Mouse (Mus musculus) kidney, adult 2 months (tissue): ENCODE measurements around the gene 1110059E24Rik. TPM values are rescaled to one million over a fixed set of nuclear protein-coding genes. Genes with fewer than 3 reads are reported as not detected.

Experiments used
- DNase-seq: peaks from one replicate; pipeline ENCODE4 v3.0.0; 2021
- H3K27ac ChIP-seq: fragments of 200-500 bp; 2 replicates; pipeline ENCODE4 v1.5.1; 2012; ENCODE audit warnings: low read depth, low read length, control low read depth, inconsistent platforms; ENCODE audit not compliant: insufficient read depth
- H3K27me3 ChIP-seq: fragments of 200-500 bp; replicated peaks from 2 replicates; pipeline ENCODE4 v1.6.1; 2012; ENCODE audit warnings: mild to moderate bottlenecking, moderate library complexity, low read length, inconsistent platforms; ENCODE audit not compliant: control insufficient read depth, insufficient read depth
- H3K36me3 ChIP-seq: fragments of 200-500 bp; 2 replicates; pipeline ENCODE4 v1.6.1; 2012; ENCODE audit warnings: mild to moderate bottlenecking, moderate library complexity, low read length, inconsistent platforms; ENCODE audit not compliant: control insufficient read depth, insufficient read depth
- H3K4me1 ChIP-seq: fragments of 200-500 bp; 2 replicates; pipeline ENCODE4 v1.6.1; 2011; ENCODE audit warnings: low read length; ENCODE audit not compliant: control insufficient read depth, insufficient read depth
- H3K4me3 ChIP-seq: fragments of 200-500 bp; 2 replicates; pipeline ENCODE4 v1.5.1; 2011; ENCODE audit warnings: mild to moderate bottlenecking, low read depth, low read length, control low read depth; ENCODE audit not compliant: insufficient read depth
- CTCF ChIP-seq: fragments of 200-500 bp; conservative IDR thresholded peaks from 2 replicates; pipeline ENCODE4 v1.5.1; 2011; ENCODE audit warnings: low read depth, mild to moderate bottlenecking, control low read depth, low read length, moderate library complexity, mixed read lengths; ENCODE audit not compliant: insufficient read depth, insufficient read length
- POLR2A ChIP-seq: fragments of 200-500 bp; IDR thresholded peaks from one replicate; pipeline ENCODE4 v1.6.1; 2011; ENCODE audit warnings: low read depth, low read length, control low read depth
- WGBS: fragments of 180-500 bp; shearing (Covaris S2); methylation state at CpG from one replicate; pipeline ENCODE4 v1.1.7; 2018; 5-methylcytosine and 5-hydroxymethylcytosine counted together
- polyA plus RNA-seq: library from polyadenylated mRNA; depleted of rRNA; stranded (reverse); fragments of >200 nt; gene quantifications from 2 replicates; pipeline ENCODE4 v1.2.3, GENCODE M21; 2012; rRNA removed

The 1110059E24Rik gene
- 3.8 and 7.3 TPM in 2 replicates for polyA plus RNA-seq

- WGBS, result 5% methylated on average over 52 of the region's 52 CpGs
- TF ChIP-seq CTCF (no peak), POLR2A (peak; percentile 35)
- peak; percentile 99 for DNase-seq
- H3K36me3 ChIP-seq, result no peaks in the 10 kb centered on the region
- no peaks in the 10 kb centered on the region for H3K27me3 ChIP-seq
- peak within 1 kb of the TSS; percentile 67 for H3K4me3 ChIP-seq
- H3K4me1 ChIP-seq, result peaks cover 5% of the 10 kb centered on the region; the same call in 1 of the 2 replicates
- H3K27ac ChIP-seq, result peak within 1 kb of the TSS; percentile 94
These were observed at the start of gene 1110059E24Rik for GRCm38 (mm10) chr19:21652285-21653171. Gene 1110059E24Rik, minus strand, starts transcription at chr19:21652976.

GRCm38 (mm10) chr19:21680986-21681385, 28.2 kb upstream of the 1110059E24Rik start:
- Histone ChIP-seq H3K4me3 (no peak overlapping the region), H3K36me3 (peaks cover 2% of the 10 kb centered on the region; the same call in 1 of the 2 replicates), H3K4me1 (no peaks in the 10 kb centered on the region), H3K27me3 (no peaks in the 10 kb centered on the region), H3K27ac (no peak overlapping the region)
- DNase-seq, result no peak
- TF ChIP-seq CTCF (no peak), POLR2A (no peak)
- 96% methylated on average over 10 of the region's 10 CpGs for WGBS

DNA sequence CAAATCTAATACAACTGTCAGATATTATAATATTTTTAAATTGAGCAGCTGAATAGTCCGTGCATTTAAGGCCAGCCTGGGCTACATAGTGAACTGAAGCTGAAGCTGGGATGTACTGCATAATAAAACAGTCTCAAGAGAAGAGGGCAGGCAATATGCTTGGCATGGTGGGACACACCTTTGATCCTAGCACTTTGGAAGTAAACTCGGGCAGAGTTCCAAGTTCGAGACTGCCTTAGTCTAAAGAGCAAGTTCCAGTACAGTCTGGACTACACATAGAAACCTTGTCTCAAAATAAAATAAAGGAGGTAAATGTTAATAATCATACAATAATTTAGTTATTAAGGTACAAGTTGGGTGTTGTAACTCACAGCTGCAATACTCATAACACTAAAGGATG, 27.3 kb upstream of the 1110059E24Rik start:
- H3K4me3 ChIP-seq, result no peak overlapping the region
- 68% methylated on average over 3 of the region's 3 CpGs for WGBS
- DNase-seq, result peak; percentile 74

GRCm38 (mm10) chr19:21674354-21675096, 21.7 kb upstream of the 1110059E24Rik start:
- WGBS, result 97% methylated on average over 17 of the region's 17 CpGs
- Histone ChIP-seq H3K4me1 (no peaks in the 10 kb centered on the region; the same call in 1 of the 2 replicates), H3K27ac (no peak overlapping the region), H3K4me3 (no peak overlapping the region), H3K27me3 (no peaks in the 10 kb centered on the region), H3K36me3 (no peaks in the 10 kb centered on the region)
- TF ChIP-seq CTCF (no peak), POLR2A (no peak)
- no peak for DNase-seq

More for the DNA sequence above, 27.3 kb upstream of the 1110059E24Rik start:
- no peak for TF ChIP-seq CTCF
- TF ChIP-seq POLR2A, result no peak
- Histone ChIP-seq H3K27ac (no peak overlapping the region), H3K4me1 (no peaks in the 10 kb centered on the region), H3K27me3 (no peaks in the 10 kb centered on the region), H3K36me3 (peaks cover 2% of the 10 kb centered on the region; the same call in 1 of the 2 replicates)

GRCm38 (mm10) chr19:21669650-21670049, 16.9 kb upstream of the 1110059E24Rik start:
- TF ChIP-seq POLR2A (no peak), CTCF (no peak)
- no peaks in the 10 kb centered on the region for H3K27me3 ChIP-seq
- 65% methylated on average over 4 of the region's 4 CpGs for WGBS
- peak; percentile 16 for DNase-seq
- no peak overlapping the region for H3K4me3 ChIP-seq
- no peak overlapping the region for H3K27ac ChIP-seq
- no peaks in the 10 kb centered on the region for H3K36me3 ChIP-seq
- peaks cover 3% of the 10 kb centered on the region; the same call in 1 of the 2 replicates for H3K4me1 ChIP-seq

DNA sequence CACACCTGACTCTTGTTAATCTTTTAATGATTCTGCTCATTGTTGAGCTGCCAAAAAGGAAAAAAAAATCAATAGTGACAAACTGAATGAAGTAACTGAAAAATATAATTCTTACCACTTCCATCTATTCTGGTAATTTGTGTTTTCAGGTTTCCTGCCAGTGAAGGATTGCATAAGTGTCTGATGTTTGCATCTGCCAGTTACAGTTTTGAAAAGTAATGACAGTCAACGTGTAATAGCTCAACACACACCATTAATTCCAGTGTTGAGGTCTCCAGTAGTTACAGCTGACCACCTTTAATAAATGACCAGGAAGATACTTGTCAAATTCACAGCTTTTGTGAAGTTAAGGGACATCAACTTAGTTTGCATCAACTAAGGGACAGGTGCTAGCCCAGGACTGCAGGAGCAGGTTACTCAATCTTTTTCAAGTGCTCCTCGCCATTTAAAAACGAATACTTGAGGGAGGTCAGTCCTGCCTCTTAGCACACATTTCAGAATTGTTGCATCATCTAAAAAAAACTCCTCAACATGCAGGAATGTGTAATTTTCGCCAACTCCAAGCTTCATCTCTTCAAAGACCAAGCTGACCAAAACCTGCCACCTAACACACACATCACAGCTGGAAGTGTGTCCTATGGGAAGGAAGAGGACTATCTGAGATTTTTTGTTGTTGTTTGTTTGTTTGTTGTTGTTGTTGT, 11.1 kb upstream of the 1110059E24Rik start:
- Histone ChIP-seq H3K4me3 (no peak overlapping the region), H3K36me3 (no peaks in the 10 kb centered on the region), H3K27ac (no peak overlapping the region), H3K4me1 (peaks cover 22% of the 10 kb centered on the region), H3K27me3 (no peaks in the 10 kb centered on the region)
- TF ChIP-seq CTCF, result no peak
- TF ChIP-seq POLR2A, result no peak
- peak; percentile 21 for DNase-seq
- 32% methylated on average over 4 of the region's 4 CpGs for WGBS
